Mouse (Mus musculus) midbrain, embryonic 16.5 days (tissue): ENCODE results near the gene Foxj3. TPM values are rescaled to one million over a fixed set of nuclear protein-coding genes. Genes with fewer than 3 reads are reported as not detected.
A peak's percentile ranks its signal among the peaks of the same experiment; 100 is the strongest.

Experiments used
- ATAC-seq: fragments of 200-750 bp; cut with Nextera tagmentation; 2 replicates; pipeline ENCODE4 v1.8.0; 2017; ENCODE audit warnings: moderate TSS enrichment
- H3K27ac ChIP-seq: fragments of 300-500 bp; sonication (generic); 2 replicates; pipeline ENCODE4 v1.5.1; 2014; ENCODE audit warnings: mild to moderate bottlenecking, low read length, mixed read lengths
- H3K27me3 ChIP-seq: fragments of 300-500 bp; sonication (generic); 2 replicates; pipeline ENCODE4 v1.6.1; 2014; ENCODE audit warnings: low read depth, low read length, mixed read lengths; ENCODE audit not compliant: control insufficient read depth, insufficient read depth
- H3K36me3 ChIP-seq: fragments of 300-500 bp; sonication (generic); 2 replicates; pipeline ENCODE4 v1.6.1; 2014; ENCODE audit warnings: mild to moderate bottlenecking, low read length, moderate library complexity, mixed read lengths; ENCODE audit not compliant: control insufficient read depth, insufficient read depth
- H3K4me1 ChIP-seq: fragments of 300-500 bp; sonication (generic); 2 replicates; pipeline ENCODE4 v1.6.1; 2014; ENCODE audit warnings: mild to moderate bottlenecking, low read length, mixed read lengths; ENCODE audit not compliant: control insufficient read depth, insufficient read depth
- H3K4me2 ChIP-seq: fragments of 300-500 bp; sonication (generic); 2 replicates; pipeline ENCODE4 v1.6.1; 2014; ENCODE audit warnings: mild to moderate bottlenecking, low read length, mixed read lengths
- H3K4me3 ChIP-seq: fragments of 300-500 bp; sonication (generic); 2 replicates; pipeline ENCODE4 v1.5.1; 2014; ENCODE audit warnings: low read depth, mild to moderate bottlenecking, low read length, moderate library complexity, mixed read lengths
- H3K9ac ChIP-seq: fragments of 300-500 bp; sonication (generic); 2 replicates; pipeline ENCODE4 v1.6.1; 2014; ENCODE audit warnings: low read depth, low read length, mixed read lengths
- H3K9me3 ChIP-seq: fragments of 300-500 bp; sonication (generic); replicated peaks from 2 replicates; pipeline ENCODE4 v1.6.1; 2014; ENCODE audit warnings: mild to moderate bottlenecking, low read length, mixed read lengths; ENCODE audit not compliant: control insufficient read depth, poor library complexity, severe bottlenecking
- WGBS: fragments of 180-500 bp; shearing (Covaris S2); extraction: QIAGEN DNeasy Blood & Tissue Kit; methylation state at CpG from one replicate; pipeline ENCODE4 v1.1.7; 2014; 5-methylcytosine and 5-hydroxymethylcytosine counted together
- polyA plus RNA-seq: library from polyadenylated mRNA; unstranded; fragments of >200 nt; fragmentation: Nextera tagmentation; extraction: Ambion mirVana; gene quantifications from 2 replicates; pipeline ENCODE4 v1.2.1, GENCODE M21; 2015

Foxj3 gene
- polyA plus RNA-seq, 1 experiment from 2014 or later, result 36.7 TPM

- ATAC-seq, result no peak
- H3K27me3 ChIP-seq, result no peaks in the 10 kb centered on the region
- no peaks in the 10 kb centered on the region for H3K9me3 ChIP-seq
- no peak overlapping the region for H3K4me3 ChIP-seq
- H3K36me3 ChIP-seq, result no peaks in the 10 kb centered on the region
- H3K4me1 ChIP-seq, result no peaks in the 10 kb centered on the region
- H3K4me2 ChIP-seq, result no peak overlapping the region
- H3K27ac ChIP-seq, result no peak overlapping the region
- no peak overlapping the region for H3K9ac ChIP-seq
- 92% methylated on average over 14 of the region's 14 CpGs for WGBS
Measured at GRCm38 (mm10) chr4:119663409-119664095, 126.7 kb downstream of the Foxj3 start.

- no peak for ATAC-seq
- Histone ChIP-seq H3K36me3 (no peaks in the 10 kb centered on the region), H3K27ac (no peak overlapping the region), H3K9ac (no peak overlapping the region), H3K4me3 (no peak overlapping the region), H3K4me1 (peaks cover 4% of the 10 kb centered on the region), H3K9me3 (no peaks in the 10 kb centered on the region), H3K4me2 (no peak overlapping the region), H3K27me3 (no peaks in the 10 kb centered on the region)
- WGBS, result 91% methylated on average over 2 of the region's 2 CpGs
Measured at GRCm38 (mm10) chr4:119665166-119665565, 128.4 kb downstream of the Foxj3 start.

GRCm38 (mm10) chr4:119666116-119666515, 129.3 kb downstream of the Foxj3 start:
- H3K9ac ChIP-seq, result no peak overlapping the region
- no peak overlapping the region for H3K4me3 ChIP-seq
- no peak overlapping the region for H3K27ac ChIP-seq
- H3K9me3 ChIP-seq, result no peaks in the 10 kb centered on the region
- WGBS, result 28% methylated on average over 8 of the region's 8 CpGs
- no peaks in the 10 kb centered on the region for H3K36me3 ChIP-seq
- no peak overlapping the region for H3K4me2 ChIP-seq
- ATAC-seq, result no peak
- H3K27me3 ChIP-seq, result no peaks in the 10 kb centered on the region
- peaks cover 7% of the 10 kb centered on the region for H3K4me1 ChIP-seq

- no peak overlapping the region for H3K4me2 ChIP-seq
- no peaks in the 10 kb centered on the region for H3K27me3 ChIP-seq
- H3K9me3 ChIP-seq, result no peaks in the 10 kb centered on the region
- H3K4me3 ChIP-seq, result no peak overlapping the region
- no peak for ATAC-seq
- no peak overlapping the region for H3K27ac ChIP-seq
- H3K4me1 ChIP-seq, result peaks cover 7% of the 10 kb centered on the region
- WGBS, result 20% methylated on average over 5 of the region's 5 CpGs
- H3K36me3 ChIP-seq, result no peaks in the 10 kb centered on the region
- H3K9ac ChIP-seq, result no peak overlapping the region
Measured at GRCm38 (mm10) chr4:119667454-119667853, 130.7 kb downstream of the Foxj3 start.

GRCm38 (mm10) chr4:119668185-119668584, 131.4 kb downstream of the Foxj3 start:
- Histone ChIP-seq H3K27me3 (no peaks in the 10 kb centered on the region), H3K4me3 (no peak overlapping the region), H3K36me3 (no peaks in the 10 kb centered on the region), H3K9ac (no peak overlapping the region), H3K9me3 (no peaks in the 10 kb centered on the region), H3K4me1 (peaks cover 7% of the 10 kb centered on the region), H3K4me2 (no peak overlapping the region), H3K27ac (no peak overlapping the region)
- WGBS, result 89% methylated on average over 3 of the region's 3 CpGs
- no peak for ATAC-seq

- no peaks in the 10 kb centered on the region for H3K36me3 ChIP-seq
- ATAC-seq, result no peak
- WGBS, result 84% methylated on average over 4 of the region's 4 CpGs
- H3K4me1 ChIP-seq, result peaks cover 7% of the 10 kb centered on the region
- H3K9ac ChIP-seq, result no peak overlapping the region
- H3K27ac ChIP-seq, result no peak overlapping the region
- no peaks in the 10 kb centered on the region for H3K27me3 ChIP-seq
- H3K4me3 ChIP-seq, result no peak overlapping the region
- no peak overlapping the region for H3K4me2 ChIP-seq
- no peaks in the 10 kb centered on the region for H3K9me3 ChIP-seq
Measured at GRCm38 (mm10) chr4:119668596-119668995, 131.8 kb downstream of the Foxj3 start.

GRCm38 (mm10) chr4:119669356-119670209, 132.8 kb downstream of the Foxj3 start:
- WGBS, result 55% methylated on average over 10 of the region's 10 CpGs
- Histone ChIP-seq H3K9me3 (no peaks in the 10 kb centered on the region), H3K27me3 (no peaks in the 10 kb centered on the region), H3K27ac (peak overlapping the region; percentile 15; the same call in 1 of the 2 replicates), H3K4me3 (no peak overlapping the region), H3K36me3 (no peaks in the 10 kb centered on the region), H3K4me1 (peaks cover 7% of the 10 kb centered on the region), H3K4me2 (no peak overlapping the region), H3K9ac (no peak overlapping the region)
- no peak for ATAC-seq

- ATAC-seq, result no peak; the same call in 1 of the 2 replicates
- H3K9ac ChIP-seq, result no peak overlapping the region
- H3K9me3 ChIP-seq, result no peaks in the 10 kb centered on the region
- no peaks in the 10 kb centered on the region for H3K27me3 ChIP-seq
- no peak overlapping the region for H3K4me3 ChIP-seq
- WGBS, result 32% methylated on average over 7 of the region's 7 CpGs
- no peaks in the 10 kb centered on the region for H3K36me3 ChIP-seq
- H3K4me2 ChIP-seq, result no peak overlapping the region
- H3K27ac ChIP-seq, result peak overlapping the region; percentile 15; the same call in 1 of the 2 replicates
- H3K4me1 ChIP-seq, result peaks cover 7% of the 10 kb centered on the region
Measured at GRCm38 (mm10) chr4:119670210-119670555, 133.4 kb downstream of the Foxj3 start.

GRCm38 (mm10) chr4:119670736-119671135, 133.9 kb downstream of the Foxj3 start:
- no peak for ATAC-seq

More at GRCm38 (mm10) chr4:119670736-119671135, 133.9 kb downstream of the Foxj3 start:
- Histone ChIP-seq H3K4me2 (no peak overlapping the region), H3K9me3 (no peaks in the 10 kb centered on the region), H3K9ac (no peak overlapping the region), H3K27me3 (no peaks in the 10 kb centered on the region), H3K27ac (peak overlapping the region; percentile 53), H3K4me3 (no peak overlapping the region), H3K4me1 (peaks cover 7% of the 10 kb centered on the region), H3K36me3 (no peaks in the 10 kb centered on the region)
- 87% methylated on average over 6 of the region's 6 CpGs for WGBS
